Mouse (Mus musculus) cerebellum, adult 11 months (tissue): ENCODE data around the gene Cmklr1.

Experiments
- DNase-seq: peaks from one replicate; pipeline ENCODE4 v3.0.0; 2022

Cmklr1 gene

DNA sequence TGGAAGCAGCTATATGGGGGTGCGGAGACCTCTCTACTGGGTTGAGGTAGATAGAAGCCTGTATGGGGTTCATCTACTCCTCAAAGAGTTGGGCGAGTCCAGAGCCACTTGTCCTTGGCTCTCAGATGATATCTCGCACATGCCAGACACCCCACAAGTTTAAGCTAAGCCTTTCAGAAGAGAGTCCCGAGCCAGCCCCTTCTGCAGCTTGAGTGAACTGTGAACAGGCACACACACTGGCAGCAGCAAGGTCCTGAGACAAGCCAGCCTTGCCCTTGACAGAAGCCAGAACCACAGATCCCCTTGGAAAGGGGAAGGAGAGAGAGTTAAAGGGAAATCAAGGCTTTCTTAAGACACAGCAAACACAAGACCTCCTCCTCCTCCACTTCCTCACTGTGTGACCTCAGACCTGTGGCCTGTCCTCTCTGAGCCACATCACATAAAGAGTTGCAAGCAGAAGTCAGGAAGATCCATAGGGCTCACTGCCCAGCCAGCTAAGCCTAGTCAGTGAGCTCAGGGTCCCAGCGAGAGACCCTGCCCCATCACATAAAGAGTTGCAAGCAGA, 1.5 kb downstream of the Cmklr1 start:
- DNase-seq: no peak

DNA sequence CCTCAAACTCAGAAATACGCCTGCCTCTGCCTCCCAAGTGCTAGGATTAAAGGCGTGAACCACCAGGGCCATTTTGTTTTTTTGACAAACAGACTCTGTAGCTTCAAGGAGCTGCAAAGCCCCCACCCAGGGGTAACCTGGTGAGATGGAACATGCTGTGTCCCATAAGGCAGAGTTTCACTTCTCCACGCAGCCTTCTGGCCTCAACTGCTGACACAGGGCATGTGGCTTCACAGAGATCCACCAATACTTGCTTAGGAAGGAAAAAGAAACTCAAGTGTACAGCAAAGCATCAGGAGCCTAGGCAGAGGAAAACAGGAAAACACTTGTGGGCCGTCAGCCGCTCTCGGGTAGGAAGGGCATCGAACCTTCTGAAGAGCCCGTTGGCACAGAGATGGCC, 3.1 kb downstream of the Cmklr1 start:
- no peak for DNase-seq

DNA sequence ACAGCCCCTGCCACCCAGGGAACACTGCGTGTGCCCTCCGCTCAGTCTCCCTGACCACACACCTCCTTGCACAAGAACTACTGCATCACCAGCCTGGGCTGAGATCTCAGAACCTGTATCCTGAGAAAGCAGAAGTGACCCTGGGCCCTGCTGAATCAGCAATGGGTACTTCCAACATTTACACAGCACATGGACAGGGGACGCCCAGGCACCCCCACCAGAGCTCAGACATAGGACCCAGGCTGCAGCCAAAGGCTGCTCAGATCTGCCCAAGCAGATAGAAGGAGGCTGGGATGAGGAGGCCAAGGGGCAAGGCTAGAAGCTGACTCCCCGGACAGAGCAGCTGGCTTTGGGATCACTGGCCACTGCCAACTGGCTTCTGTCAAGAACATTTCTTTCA, 5.7 kb downstream of the Cmklr1 start:
- DNase-seq: no peak

DNA sequence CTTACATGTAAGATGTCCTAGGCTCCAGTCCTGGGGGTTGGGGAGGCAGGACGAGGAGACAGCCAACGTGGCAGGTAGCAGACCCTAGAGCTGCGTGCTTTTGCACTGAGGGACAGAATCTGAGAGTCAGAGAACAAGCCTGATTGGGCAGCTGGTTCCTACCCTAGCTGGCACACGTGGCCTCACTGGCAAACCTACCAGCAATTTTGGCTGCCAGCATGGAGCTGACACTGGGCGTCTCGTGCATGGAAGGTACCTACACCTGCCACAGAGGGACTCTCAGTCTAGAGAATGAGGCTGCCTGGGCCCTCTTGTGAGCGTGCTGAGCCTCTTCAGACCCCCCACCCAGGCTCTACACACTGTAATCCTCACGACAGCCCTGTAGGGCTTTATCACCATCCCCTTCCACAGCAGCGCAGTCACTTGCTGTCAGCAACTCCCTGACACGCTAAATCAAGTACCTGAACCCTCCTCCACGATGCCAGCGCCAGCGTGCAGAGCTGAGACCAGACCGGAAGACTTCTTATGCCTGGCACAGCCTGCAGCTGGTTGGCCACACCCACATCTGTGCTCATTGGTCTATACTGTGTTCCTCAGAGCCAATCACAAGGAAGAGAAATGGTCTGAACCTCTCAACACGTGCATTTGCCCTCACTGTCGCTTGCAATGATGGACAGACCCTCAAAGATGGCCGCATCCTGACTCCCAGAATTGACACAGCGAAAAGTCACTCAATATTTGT, 6.9 kb downstream of the Cmklr1 start:
- DNase-seq: peak; percentile 74

DNA sequence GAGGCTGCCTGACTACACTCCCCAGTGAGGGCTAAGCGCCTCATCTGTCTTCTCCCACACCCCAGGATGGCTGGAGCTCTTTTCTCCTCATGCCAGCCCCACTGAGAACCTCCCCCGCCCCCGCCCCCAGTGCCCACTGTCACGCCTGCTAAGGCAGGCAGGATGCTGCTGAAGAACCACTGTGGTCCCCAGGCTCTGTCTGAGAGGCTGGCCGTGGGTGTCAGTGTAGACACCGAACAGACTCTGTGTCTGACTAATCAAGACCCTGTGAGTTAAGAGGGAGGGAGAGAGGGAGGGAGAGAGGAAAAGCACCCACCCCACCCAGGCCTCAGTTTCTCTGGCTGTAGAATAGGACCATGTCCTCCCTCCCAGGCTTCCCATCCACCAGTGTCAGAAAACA, 9.2 kb downstream of the Cmklr1 start:
- no peak for DNase-seq

DNA sequence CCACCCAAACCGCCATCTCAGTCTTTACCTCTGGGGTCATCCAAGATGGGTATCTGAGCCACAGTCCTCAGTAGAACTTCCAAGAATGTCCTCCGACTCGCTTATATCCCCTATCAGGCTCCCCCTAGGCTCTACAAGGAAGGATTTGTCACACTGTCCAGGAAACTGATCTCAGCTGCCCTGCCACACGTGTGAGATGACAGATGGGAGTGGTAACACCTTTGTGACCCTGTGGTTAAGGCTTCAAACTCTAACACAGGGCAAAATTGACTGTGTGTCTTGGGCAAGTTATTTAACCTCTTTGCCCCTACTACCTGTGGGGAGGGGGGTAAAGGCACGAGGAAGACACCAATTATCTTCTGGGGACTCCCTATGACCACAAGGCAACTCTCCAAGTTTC, 11.1 kb downstream of the Cmklr1 start:
- DNase-seq: no peak

DNA sequence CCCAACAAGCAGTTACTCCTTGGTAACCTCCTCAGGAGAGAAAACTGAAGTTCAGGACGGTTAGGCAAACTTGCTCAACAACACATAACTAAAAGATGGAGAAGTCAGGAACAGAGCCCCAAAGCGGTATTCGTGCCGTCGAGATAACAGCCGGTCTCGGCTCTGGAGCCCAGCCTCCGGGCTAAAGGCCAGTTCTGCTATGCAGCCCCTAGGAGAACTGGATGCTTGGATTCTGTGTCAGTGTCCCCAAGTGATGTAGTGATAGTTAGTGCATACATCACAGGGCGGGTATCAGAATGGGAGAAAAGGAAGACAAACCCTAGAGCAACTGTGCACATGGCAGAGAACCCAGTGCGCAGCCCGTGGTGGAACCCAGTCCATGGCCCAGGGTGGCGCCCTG, 12.2 kb downstream of the Cmklr1 start:
- DNase-seq: no peak

DNA sequence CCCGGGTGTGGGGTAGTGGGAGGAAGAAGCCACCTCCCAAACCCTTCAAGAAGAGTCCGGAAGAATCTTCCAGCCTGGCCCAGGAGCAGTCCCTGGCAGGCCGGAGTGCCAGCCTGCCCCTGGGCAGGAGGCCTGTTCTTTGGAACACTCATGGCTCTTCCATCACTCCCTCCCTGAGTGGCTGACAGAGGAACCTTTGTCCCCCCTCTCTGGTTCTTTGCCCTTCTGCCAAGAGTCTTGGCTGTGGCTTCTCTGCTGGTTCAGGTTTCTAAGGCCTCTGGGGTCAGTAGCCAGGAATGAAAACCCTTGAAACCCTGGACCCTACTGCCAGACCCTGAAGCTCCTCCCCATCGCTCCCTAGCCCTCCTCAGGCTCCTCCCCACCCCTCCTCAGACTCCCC, 12.6 kb downstream of the Cmklr1 start:
- no peak for DNase-seq

DNA sequence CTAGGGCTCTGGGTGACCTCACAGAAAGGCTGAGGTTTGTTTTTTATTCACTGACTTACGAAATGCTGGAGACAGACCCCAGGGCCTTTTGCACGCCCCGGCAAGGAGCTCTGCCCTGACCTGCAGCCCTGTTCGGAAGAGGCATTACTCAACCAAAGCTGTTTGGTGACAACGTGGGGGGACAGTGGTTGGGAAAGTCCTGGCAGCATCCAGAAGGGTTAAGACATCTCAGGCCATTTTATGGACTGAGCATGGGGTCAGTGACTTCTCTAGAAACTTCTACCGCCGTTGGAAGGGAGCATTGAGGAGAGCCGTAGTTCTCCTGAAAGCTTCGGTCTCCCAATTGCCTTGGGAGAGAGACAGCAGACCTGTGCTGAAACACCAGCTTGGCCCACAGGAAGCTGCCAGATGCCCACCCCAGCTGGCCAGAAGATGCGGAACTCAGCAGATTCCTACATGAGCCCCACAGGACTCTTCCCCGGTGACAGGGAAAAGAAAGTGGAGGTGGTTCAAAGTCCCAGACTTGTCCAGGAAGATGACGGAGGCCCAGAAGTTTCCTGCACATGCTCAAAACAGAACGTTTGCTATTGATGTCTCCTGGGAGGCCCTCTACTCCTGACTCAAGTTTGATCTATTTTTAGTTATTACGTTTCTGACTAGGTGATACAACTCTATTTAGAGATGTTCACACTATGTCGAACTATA, 14.2 kb downstream of the Cmklr1 start:
- DNase-seq: no peak

DNA sequence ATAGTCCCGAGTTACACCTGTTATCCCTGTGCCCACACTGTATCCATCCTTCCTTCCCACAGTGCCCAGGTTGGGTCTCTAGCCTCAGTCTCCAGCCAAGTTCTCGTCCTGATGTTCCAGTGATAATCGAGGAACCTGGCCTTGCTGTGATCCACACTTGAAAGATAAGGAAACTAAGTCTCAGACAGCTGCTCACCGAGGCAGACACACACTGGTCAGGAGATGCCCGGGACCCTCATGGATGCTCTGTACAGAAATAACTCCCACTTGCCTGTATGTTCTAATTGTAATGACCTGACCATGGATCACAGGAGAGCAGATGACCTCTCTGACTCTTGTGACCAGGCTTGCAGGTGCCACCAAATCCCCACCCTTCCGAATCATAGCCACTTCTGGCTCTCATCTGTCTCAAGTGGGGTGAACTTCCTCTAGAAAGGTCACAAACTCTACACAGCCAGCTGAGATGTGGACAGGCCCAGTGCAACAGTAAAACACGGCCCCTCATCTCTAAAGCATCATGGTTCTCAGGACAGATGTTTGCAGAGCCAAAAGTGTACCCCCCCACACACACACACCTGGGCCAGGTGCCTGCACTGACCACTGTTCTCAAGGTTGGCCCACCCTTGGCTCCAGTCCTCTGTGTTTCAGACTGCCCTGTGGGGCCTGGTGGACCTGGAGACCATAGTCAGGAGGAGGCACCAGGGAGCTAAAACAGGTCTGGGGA, 15.2 kb downstream of the Cmklr1 start:
- no peak for DNase-seq

DNA sequence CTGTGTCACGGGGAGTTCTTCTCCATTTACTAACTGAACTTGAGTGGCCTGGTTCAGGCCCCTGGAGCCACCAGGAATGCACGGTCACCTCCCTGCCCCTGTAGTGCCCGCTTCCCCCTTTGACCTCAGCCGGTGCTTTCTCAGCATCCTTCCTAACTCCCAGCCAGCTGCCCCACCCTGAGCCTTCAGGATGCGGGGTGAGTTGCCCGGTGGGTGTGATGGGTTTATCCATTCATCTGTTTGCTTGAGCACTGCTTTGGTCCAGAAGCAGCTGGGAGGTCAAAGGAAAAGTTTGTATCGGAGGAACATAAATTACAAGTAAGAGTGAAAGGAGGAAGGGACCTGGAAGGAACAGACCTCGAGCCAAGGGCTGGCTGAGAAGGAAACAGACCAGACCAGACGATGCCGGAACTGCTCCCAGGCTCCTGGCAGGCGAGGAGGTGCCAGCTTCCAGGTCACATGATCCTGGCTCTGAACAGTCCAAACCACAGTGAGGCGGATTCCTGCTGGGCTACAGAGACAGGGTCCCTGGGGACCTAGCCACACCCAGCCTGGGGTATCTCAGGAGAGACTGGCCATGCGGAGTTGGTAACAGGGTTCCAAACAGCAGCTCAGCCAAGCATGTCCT, 16.1 kb downstream of the Cmklr1 start:
- peak; percentile 67 for DNase-seq

DNA sequence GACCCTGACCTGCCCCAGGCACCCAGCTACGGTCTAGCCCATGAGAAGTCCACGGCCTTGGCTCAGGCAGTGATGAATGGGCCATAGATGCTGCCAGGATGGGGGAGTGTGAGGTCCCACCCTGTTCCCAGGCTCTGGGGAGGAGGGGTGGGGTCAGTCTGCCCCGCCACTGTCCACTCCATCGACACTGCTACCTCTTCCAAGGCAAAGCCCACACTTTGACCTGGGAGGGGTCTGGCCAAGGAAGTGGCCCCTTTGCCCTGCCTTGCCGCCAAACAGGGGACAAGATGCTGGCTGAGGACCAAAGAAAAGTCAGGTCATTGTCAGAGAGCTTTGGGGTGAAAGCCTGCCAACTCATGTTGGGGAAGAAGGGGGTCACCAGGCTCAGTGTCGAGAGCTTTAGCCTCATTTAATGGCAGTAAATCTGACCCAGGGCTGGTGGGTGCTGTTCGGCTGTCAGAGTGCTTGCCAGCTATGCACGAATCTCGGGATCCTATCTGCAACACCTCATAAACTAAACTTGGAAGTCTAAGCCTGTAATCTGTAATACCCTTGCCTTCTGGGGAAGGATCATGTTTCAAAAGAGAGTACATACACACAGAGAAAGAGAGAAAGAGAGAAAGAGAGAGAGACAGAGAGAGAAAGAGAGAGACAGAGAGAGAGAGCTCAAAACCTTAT, 17.1 kb downstream of the Cmklr1 start:
- no peak for DNase-seq

DNA sequence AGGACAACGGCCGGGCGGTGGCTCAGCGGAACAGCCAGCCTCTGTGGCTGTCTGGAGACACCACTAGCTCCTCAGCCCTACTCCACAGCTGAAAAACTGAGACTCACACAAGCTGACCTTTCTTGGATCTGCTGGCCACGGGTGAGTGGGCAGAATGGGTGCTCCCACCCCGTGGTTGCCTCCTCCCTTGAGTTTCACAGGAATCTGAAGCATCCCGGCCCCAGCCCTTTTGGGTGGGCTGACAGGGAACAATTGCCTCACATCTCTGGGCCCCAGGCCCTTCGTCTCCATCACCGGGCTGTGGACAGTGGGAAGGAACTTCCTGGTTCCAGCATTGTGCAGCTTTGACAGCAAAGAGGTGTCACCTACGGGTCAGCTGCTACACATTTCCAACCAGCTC, 20.1 kb downstream of the Cmklr1 start:
- no peak for DNase-seq

DNA sequence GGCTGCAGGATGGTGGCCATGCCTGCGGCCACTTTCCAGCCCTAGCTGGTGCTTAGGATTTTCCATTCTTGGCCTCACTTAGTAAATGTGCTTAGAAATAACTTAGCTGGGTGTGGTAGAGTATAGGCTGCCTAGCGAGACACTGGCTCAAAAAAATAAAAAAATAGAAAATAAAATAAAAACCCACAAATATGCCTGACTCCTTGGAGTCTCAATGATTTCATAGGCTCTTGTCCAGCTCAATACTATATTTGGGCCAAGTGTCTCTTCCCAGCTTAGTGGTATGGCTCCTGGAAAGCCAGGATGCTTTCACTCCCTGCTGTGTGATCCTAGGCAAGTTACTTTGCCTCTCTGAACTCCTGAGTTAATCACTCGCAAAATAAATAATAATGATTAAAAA, 21.0 kb downstream of the Cmklr1 start:
- no peak for DNase-seq

DNA sequence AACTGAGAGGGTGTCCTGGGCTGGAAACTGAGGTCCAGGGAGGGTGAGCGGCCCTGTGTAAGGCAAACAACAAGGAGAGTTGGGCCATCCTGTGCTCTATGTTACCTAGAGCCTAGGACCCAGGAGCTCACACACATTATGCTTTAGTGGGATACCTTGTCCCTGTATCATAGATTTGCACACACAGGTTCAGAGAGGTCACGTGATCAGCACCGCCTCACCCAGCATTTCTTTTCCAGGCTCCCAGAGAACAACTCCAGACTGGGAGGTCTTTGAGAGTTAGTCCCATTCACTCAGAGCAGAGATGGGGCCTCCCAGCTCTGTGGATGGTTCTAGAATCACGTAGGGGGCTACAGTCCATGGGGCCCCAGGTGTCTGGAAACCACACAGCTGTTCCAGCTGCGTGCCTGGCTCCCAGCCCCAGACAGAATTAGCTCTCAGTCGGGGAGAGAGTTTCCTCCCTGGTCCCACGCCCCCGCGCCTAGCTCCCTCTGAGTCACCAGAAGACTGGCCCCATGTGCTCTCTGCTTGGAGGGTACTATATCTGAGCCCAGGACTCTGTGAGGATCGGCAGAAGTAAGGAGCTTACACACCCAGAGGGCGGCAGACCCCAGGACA, 22.3 kb downstream of the Cmklr1 start:
- DNase-seq: no peak

DNA sequence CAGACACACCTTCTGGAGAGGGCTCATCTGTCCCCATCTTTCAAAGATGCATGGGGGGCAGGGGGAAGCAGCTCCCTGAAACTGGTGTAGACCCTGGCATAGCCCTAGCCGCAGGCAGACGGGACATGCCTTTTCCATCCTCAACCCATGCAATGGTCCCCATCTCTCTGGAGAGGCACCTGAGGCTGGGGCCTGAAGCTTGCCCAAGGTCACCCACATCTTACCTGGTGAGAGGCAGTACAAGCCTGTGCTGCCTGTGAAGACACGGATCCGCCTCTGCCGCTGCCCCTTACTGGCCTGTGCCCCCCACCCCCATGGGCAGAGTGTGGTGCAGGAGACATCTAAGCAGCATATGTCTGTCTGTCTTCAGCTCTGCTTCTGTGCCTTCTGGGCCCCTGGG, 23.2 kb downstream of the Cmklr1 start:
- DNase-seq: no peak

DNA sequence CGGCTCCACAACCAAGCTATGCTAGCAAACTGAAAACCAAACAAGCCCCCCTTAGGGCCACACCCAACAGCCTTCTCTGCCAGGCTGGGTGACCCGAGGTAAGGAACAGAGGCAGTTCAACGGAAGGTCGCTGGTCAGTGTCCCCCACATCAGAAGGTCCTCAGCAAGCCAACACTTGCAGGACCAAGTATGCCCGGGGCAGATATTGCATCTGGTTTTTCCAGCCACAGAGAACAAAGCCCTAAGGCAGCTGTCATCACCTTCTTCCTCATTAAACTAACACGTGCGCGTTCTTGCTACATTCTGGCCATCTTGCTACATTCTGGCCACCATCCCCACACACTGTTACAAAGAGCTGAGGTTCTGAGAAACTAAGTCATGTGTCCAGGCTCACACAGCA, 23.9 kb downstream of the Cmklr1 start:
- DNase-seq: no peak

DNA sequence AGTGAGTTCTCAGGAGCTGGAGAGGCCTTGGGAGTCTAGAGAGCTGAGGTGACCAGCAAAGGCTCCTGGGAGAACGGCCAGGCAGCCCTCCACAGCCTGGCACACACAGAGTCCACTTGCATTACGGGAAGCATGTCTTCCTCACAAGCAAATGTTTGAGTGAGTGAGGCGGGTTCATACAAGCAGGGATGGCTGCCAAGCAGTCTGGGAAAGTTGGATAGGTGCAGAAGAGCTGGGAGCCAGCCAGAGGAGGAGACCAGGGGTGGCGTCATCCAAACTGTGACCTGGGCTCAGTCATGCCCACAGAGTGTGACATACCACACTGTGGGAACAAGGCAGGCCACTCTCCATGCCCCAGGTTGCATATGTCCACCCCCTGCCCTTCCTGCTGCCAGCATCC, 25.2 kb downstream of the Cmklr1 start:
- DNase-seq: peak; percentile 50

DNA sequence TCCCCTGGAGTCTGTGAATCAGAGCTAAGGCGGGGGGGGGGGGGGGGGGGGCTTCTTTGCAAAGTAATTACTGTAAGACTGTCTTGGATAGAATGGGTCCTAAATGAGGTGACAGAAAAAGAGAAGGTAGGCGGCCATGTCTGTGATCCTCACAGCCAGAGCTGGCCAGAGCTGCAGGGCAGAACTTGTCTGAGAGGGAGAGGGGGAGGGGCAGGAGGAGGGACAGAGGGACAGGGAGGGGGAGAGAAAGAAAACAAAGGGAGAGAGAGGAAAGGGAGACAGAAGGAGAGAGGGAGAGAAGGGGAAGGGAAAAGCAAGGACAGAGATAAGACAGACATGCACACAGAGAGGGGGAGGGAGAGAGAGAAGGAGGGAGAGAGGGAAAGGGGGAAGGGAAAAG, 27.2 kb downstream of the Cmklr1 start:
- DNase-seq: no peak

DNA sequence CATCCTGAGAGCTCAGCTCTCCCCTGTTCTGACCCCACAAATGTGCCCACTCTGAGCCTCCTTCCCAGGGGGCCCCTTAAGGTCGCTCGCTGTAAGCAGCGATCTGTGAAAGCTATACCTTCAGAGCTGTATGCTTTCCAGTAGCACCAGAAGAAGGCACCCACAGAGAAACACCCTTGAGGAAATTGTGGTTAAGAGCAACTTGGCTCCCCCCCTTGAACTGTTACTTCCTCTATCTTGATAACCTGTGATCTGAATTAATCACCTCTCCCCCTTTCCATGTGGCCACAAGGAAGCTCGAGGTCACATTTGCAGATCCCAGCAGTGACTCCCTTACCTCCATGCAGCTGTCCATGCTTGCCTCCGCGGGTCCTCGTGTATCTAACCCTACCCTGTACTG, 29.2 kb downstream of the Cmklr1 start:
- DNase-seq: no peak

DNA sequence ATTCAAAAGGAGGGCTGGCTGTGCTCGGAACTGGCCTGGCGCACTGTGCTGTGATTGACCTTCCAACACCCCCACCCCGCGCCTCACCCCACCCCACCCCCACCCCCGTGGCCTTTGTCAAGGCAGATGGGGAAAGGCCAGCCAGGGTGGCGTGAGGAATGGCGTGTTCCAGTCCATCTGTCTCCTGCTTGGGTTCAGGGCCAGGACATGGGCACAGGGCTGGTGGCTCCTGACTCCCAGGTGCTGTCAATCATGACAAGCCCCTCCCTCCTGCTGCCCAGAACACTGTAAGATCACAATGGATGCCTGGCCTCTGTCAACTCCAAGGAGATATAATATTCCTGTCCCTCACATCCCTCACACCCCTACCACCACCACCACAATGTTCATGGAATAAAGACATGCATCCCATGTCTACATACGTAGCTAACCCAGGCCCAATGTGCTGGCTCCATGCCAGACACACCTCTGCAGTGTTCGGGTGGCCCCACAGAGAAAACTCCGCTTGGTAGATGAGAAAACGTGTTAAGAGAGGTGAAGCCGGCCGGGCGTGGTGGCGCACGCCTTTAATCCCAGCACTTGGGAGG, 30.0 kb downstream of the Cmklr1 start:
- DNase-seq: no peak

DNA sequence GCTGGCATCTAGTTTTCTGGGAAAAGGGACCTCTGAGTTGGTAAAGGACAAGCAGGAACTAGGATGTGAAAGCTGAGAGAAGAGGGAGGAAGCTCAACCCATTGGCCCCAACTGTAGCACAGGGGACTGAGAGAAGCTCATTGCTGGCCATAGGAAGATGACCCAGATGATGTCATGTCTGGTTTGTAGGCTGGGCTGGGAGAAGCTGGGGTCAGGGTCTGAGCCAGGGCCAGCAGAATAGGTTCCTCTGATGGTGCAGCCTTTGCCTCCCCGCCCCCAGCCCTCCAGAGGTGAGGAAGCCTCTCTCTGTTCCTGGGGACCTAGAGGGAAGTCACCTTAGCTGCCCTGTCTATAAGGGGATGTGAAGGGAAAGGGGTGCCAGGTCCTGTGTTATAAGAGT, 31.1 kb downstream of the Cmklr1 start:
- DNase-seq: no peak
